ENCODE assay signal across 25 mouse cellular contexts in the genomic region with DNA sequence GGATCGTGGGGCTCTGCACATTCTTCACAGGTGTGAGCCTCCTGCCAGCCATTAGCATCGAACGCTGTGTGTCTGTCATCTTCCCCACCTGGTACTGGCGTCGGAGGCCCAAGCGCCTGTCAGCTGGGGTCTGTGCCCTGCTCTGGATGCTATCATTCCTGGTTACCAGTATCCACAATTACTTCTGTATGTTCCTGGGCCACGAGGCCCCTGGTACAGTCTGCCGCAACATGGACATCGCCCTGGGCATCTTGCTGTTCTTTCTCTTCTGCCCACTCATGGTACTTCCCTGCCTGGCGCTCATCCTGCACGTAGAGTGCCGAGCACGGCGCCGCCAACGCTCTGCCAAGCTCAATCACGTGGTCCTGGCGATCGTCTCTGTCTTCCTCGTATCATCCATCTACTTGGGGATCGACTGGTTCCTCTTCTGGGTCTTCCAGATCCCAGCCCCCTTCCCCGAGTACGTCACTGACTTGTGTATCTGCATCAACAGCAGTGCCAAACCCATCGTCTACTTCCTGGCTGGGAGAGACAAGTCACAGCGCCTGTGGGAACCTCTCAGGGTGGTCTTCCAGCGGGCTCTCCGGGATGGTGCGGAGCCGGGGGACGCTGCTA. TPM values are rescaled to one million over a fixed set of nuclear protein-coding genes. Genes with fewer than 3 reads are reported as not detected.
DNase-seq lines count a peak whose midpoint lies in the region; ATAC-seq and TF ChIP-seq lines count a peak whose summit lies in the region.
"Had no signal": no experiment of that assay in that cellular context is flagged by ENCODE, and none has a peak within 500 bp of the region (broad histone marks: within the 10 kb centered on the region; RNA-seq: fewer than 3 reads in every experiment).

No protein-coding gene starts in this region.

- TF ChIP-seq EP300 in heart, adult 2 months (IDR thresholded peaks at IDR 0.05; ENCODE audit: insufficient read depth, low read depth, low read length), result no peak
- no peak for TF ChIP-seq EP300 in liver, postnatal 0 days (IDR thresholded peaks at IDR 0.05; ENCODE audit: low read depth)

- H3K4me2 ChIP-seq in liver, postnatal 0 days (ENCODE audit: low read depth, low read length), result no peak overlapping the region
- H3K4me2 ChIP-seq: midbrain, embryonic 12.5 days had no signal

- 59% methylated on average over 30 of the region's 30 CpGs for WGBS in heart, adult 2 months
- 72% methylated on average over 30 of the region's 30 CpGs for WGBS in liver, adult 2 months
- WGBS in liver, postnatal 0 days (ENCODE audit: insufficient replicate concordance), result 64% methylated on average over 30 of the region's 30 CpGs

- no peak overlapping the region for H3K4me3 ChIP-seq in heart, adult 2 months
- no peak overlapping the region for H3K4me3 ChIP-seq in liver, adult 2 months (ENCODE audit: insufficient read depth, low read depth, low read length)
- H3K4me3 ChIP-seq in liver, postnatal 0 days (ENCODE audit: low read depth, low read length), result no peak overlapping the region
- H3K4me3 ChIP-seq: embryonic facial prominence, embryonic 10.5 days; erythroblast, embryonic 14.5 days; midbrain, embryonic 12.5 days had no signal

- H3K36me3 ChIP-seq in heart, adult 2 months (ENCODE audit: control insufficient read depth, insufficient read depth, low read length), result no peaks in the 10 kb centered on the region
- H3K36me3 ChIP-seq in liver, adult 2 months (ENCODE audit: control insufficient read depth, insufficient read depth, low read length), result no peaks in the 10 kb centered on the region
- H3K36me3 ChIP-seq in liver, postnatal 0 days (replicated peaks; ENCODE audit: insufficient read depth, low read length), result no peaks in the 10 kb centered on the region
- H3K36me3 ChIP-seq: embryonic facial prominence, embryonic 10.5 days; G1E; midbrain, embryonic 12.5 days had no signal

- TF ChIP-seq POLR2A in heart, adult 2 months (IDR thresholded peaks at IDR 0.05; ENCODE audit: insufficient read depth, low read depth, low read length), result no peak
- no peak for TF ChIP-seq POLR2A in liver, adult 2 months (IDR thresholded peaks at IDR 0.05; ENCODE audit: extremely low read depth, insufficient read depth, low read length)

- peaks cover 2% of the 10 kb centered on the region; the same call in 1 of the 2 replicates for H3K27me3 ChIP-seq in heart, adult 2 months (ENCODE audit: control insufficient read depth, insufficient read depth, low read length)
- H3K27me3 ChIP-seq in liver, adult 2 months (ENCODE audit: control insufficient read depth, insufficient read depth, low read length), result no peaks in the 10 kb centered on the region
- no peaks in the 10 kb centered on the region for H3K27me3 ChIP-seq in liver, postnatal 0 days (ENCODE audit: insufficient read depth, low read length)
- H3K27me3 ChIP-seq: midbrain, embryonic 12.5 days had no signal

- ATAC-seq in liver, postnatal 0 days, result no peak
- ATAC-seq: forebrain, postnatal 0 days had no signal

- peak; percentile 92 for DNase-seq in heart, adult 11 months
- DNase-seq in heart, adult 2 months, result no peak
- DNase-seq in liver, adult 2 months (ENCODE audit: extremely low read depth, low read depth, low spot score), result peak; percentile 12
- no peak for DNase-seq in liver, postnatal 0 days
- peak; percentile 11 for DNase-seq in ES-CJ7 (ENCODE audit: low read depth, low spot score)
- DNase-seq in cerebellum, postnatal 14 days, result peak; percentile 80
- no peak for DNase-seq in c-Kit-positive CD71-positive TER-119-positive erythroid progenitor cells, embryonic 14.5 days (ENCODE audit: low spot score)
- DNase-seq: B cell, adult 2 months; forebrain, postnatal 0 days; kidney, adult 11 months; kidney, postnatal 36 days; lung, postnatal 4 days; thymus, postnatal 36 days had no signal

- H3K9ac ChIP-seq in heart, adult 2 months (ENCODE audit: low read depth, low read length), result no peak overlapping the region
- no peak overlapping the region for H3K9ac ChIP-seq in liver, adult 2 months (ENCODE audit: low read depth, low read length)
- no peak overlapping the region for H3K9ac ChIP-seq in liver, postnatal 0 days (replicated peaks)
- H3K9ac ChIP-seq: forebrain, postnatal 0 days; liver, embryonic 14.5 days; midbrain, embryonic 12.5 days had no signal

- no peaks in the 10 kb centered on the region; the same call in 1 of the 2 replicates for H3K4me1 ChIP-seq in heart, adult 2 months (ENCODE audit: control insufficient read depth, insufficient read depth, low read length)
- H3K4me1 ChIP-seq in liver, adult 2 months (ENCODE audit: control insufficient read depth, insufficient read depth, low read length), result no peaks in the 10 kb centered on the region
- no peaks in the 10 kb centered on the region for H3K4me1 ChIP-seq in liver, postnatal 0 days (ENCODE audit: insufficient read depth)
- H3K4me1 ChIP-seq: midbrain, embryonic 12.5 days had no signal

- no peaks in the 10 kb centered on the region for H3K9me3 ChIP-seq in liver, postnatal 0 days (ENCODE audit: low read length)
- H3K9me3 ChIP-seq: embryonic facial prominence, embryonic 10.5 days; G1E; midbrain, embryonic 12.5 days had no signal

- intact Hi-C loops in heart, adult 2 months (cut with DNase I), result no loop called here

- no peaks in the 10 kb centered on the region for H3K79me2 ChIP-seq in heart, adult 2 months (replicated peaks; ENCODE audit: control insufficient read depth, insufficient read depth, low read length)
- H3K79me2 ChIP-seq in liver, adult 2 months (ENCODE audit: control insufficient read depth, insufficient read depth, low read length), result no peaks in the 10 kb centered on the region

- H3K27ac ChIP-seq in heart, adult 2 months, result no peak overlapping the region
- no peak overlapping the region for H3K27ac ChIP-seq in liver, adult 2 months (replicated peaks; ENCODE audit: insufficient read depth, low read depth, low read length)
- no peak overlapping the region for H3K27ac ChIP-seq in liver, postnatal 0 days (ENCODE audit: low read depth)
- H3K27ac ChIP-seq: embryonic facial prominence, embryonic 10.5 days; liver, embryonic 14.5 days; midbrain, embryonic 12.5 days; stomach, postnatal 0 days had no signal

- TF ChIP-seq CTCF in heart, adult 2 months (IDR thresholded peaks at IDR 0.05), result no peak
- TF ChIP-seq CTCF in liver, adult 2 months (IDR thresholded peaks at IDR 0.05; ENCODE audit: low read depth, low read length), result no peak
- TF ChIP-seq CTCF in liver, postnatal 0 days (IDR thresholded peaks at IDR 0.05; ENCODE audit: low read depth), result no peak

RNA-seq across cellular contexts. Expression of gene Mrgprd, which starts 6.5 kb away (rescaled TPM):
- total RNA-seq in heart, adult 2 months (2021), result not detected
- not detected in 2 replicates for polyA plus RNA-seq in heart, adult 2 months (2012; rRNA removed)
- not detected in 2 replicates for total RNA-seq in liver, adult 2 months (2014; rRNA removed)
- not detected in 2 replicates for polyA plus RNA-seq in liver, adult 2 months (2012; rRNA removed)
- polyA plus RNA-seq in liver, postnatal 0 days (2015; fragmentation: Nextera tagmentation; extraction: Ambion mirVana), result not detected in 2 replicates
- total RNA-seq: adrenal gland, adult 2 months; forebrain, postnatal 0 days; gastrocnemius, adult 8-10 months; layer of hippocampus, postnatal 25 days had no signal
- polyA plus RNA-seq: adrenal gland, adult 2 months; embryonic facial prominence, embryonic 10.5 days; erythroblast, embryonic 14.5 days; forebrain, postnatal 0 days; G1E; heart, embryonic 14.5 days; hindbrain, embryonic 11.5 days; limb, embryonic 11.5 days; liver, embryonic 14.5 days; midbrain, embryonic 12.5 days; stomach, postnatal 0 days had no signal

RNA-seq across cellular contexts. Expression of gene Mrgprf, which starts 7.5 kb away (rescaled TPM):
- total RNA-seq in heart, adult 2 months (2021), result 1 to 10 TPM; 2.9 to 4.0 TPM
- polyA plus RNA-seq in heart, adult 2 months (2012; rRNA removed), result 10.8 and 16.4 TPM in 2 replicates
- total RNA-seq in liver, adult 2 months (2014; rRNA removed), result not detected in 2 replicates
- 0.48 and 0.66 TPM in 2 replicates for polyA plus RNA-seq in liver, adult 2 months (2012; rRNA removed)
- polyA plus RNA-seq in liver, postnatal 0 days (2015; fragmentation: Nextera tagmentation; extraction: Ambion mirVana), result 0.16 and 0.24 TPM in 2 replicates
- polyA plus RNA-seq: erythroblast, embryonic 14.5 days; G1E had no signal

RNA-seq across cellular contexts. Expression of gene Tpcn2, which starts 24.4 kb away (rescaled TPM):
- total RNA-seq in heart, adult 2 months (2021), result 1 to 10 TPM; 1.9 to 3.0 TPM
- 7.9 and 8.7 TPM in 2 replicates for polyA plus RNA-seq in heart, adult 2 months (2012; rRNA removed)
- total RNA-seq in liver, adult 2 months (2014; rRNA removed), result 1.9 and 2.9 TPM in 2 replicates
- 2.6 and 5.0 TPM in 2 replicates for polyA plus RNA-seq in liver, adult 2 months (2012; rRNA removed)
- 2.2 and 2.3 TPM in 2 replicates for polyA plus RNA-seq in liver, postnatal 0 days (2015; fragmentation: Nextera tagmentation; extraction: Ambion mirVana)
- polyA plus RNA-seq: erythroblast, embryonic 14.5 days had no signal

Comparison
In these comparisons a context has a peak if more than half of its experiments do, and no peak if none do; other contexts are left out.
1. DNase-seq: peak in heart, adult 11 months (single experiment), liver, adult 2 months (single experiment), ES-CJ7 (single experiment) and cerebellum, postnatal 14 days (2 of 2); none in heart, adult 2 months (0 of 2), liver, postnatal 0 days (single experiment) and c-Kit-positive CD71-positive TER-119-positive erythroid progenitor cells, embryonic 14.5 days (single experiment).